Mouse (Mus musculus): ENCODE results near the gene Supt4a.

GRCm38 (mm10) chr11:87780130-87780529, 42.8 kb downstream of the Supt4a start:
- no peak for TF ChIP-seq CTCF (conservative IDR thresholded peaks at IDR 0.05; ENCODE audit: low read length)
- no peak for TF ChIP-seq POU5F1 (IDR thresholded peaks at IDR 0.05; ENCODE audit: borderline replicate concordance, low read length)

Data from E14TG2a.4 (cell line).